Mouse (Mus musculus): ENCODE results near the gene Hdac4. TPM values are rescaled to one million over a fixed set of nuclear protein-coding genes. Genes with fewer than 3 reads are reported as not detected.

Gene Hdac4
- polyA plus RNA-seq, 1 experiment from 2014 or later = 20.7 TPM

DNA sequence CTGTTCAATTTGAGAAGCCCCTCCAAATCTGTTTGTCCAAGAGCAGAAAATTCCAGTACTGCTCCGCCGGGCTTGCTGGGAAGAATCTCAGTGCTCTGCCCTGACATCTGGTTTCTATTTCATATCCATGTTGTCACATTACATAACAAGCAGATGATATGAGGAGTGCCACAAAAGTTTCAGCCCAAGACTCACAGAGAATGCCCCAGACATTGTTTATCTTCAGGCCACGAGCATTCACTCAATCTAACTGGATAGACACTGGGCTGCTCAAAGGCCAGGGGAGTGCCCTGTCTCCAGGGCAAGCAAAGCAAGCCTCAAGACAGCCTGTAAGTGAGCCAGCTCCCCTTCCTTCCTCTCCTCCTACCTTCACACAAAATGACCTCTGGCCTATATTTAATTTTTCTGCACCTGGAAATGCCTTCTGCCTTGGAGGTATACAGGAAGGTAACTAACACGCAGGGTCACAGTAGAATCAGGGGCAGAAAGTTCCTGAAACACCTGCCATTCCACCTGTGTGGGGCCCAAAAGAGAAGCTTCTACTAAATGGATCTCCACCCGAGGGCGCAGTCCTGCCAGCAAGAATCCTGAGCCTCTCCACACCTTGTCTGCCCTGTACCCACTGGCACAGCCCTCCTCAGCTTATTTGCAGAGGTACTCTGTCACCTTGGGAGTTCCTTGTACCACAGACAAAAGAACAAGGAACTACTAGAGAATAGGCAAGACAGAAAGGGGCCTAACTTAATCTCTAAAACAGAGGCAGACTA lies 82.1 kb downstream of the Hdac4 start:
- no peaks in the 10 kb centered on the region for H3K27me3 ChIP-seq (ENCODE audit: low read depth, poor library complexity, severe bottlenecking)
- H3K27ac ChIP-seq = no peak overlapping the region
- H3K36me3 ChIP-seq = peaks cover 7% of the 10 kb centered on the region; the same call in 1 of the 2 replicates
- no peak overlapping the region for H3K4me3 ChIP-seq
- 72% methylated on average over 6 of the region's 6 CpGs for WGBS
- no peaks in the 10 kb centered on the region for H3K9me3 ChIP-seq (replicated peaks)
- peaks cover 26% of the 10 kb centered on the region for H3K4me1 ChIP-seq
- DNase-seq (ENCODE audit: low spot score) = no peak

DNA sequence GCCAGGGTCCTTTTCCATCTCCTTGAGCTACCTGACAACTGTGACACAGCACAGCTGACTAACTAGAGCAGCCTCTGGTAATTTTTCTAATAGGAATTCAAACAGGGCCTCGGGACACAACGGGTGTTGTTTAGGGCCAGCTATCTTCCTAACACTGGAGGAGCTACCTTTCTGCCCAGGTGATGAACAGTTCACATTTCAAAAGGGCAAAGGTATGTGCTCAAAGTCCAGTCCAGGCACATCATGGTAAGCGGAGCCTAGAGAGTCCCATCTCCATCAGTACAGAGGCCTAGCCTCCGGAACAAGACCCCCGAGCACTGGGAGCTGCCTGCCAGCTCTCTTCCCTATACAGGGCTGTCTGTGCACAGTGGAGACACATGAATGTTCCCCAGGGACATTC lies 82.9 kb downstream of the Hdac4 start:
- WGBS = 85% methylated on average over 5 of the region's 5 CpGs
- H3K27me3 ChIP-seq (ENCODE audit: low read depth, poor library complexity, severe bottlenecking) = no peaks in the 10 kb centered on the region
- DNase-seq (ENCODE audit: low spot score) = no peak
- H3K9me3 ChIP-seq (replicated peaks) = no peaks in the 10 kb centered on the region
- no peak overlapping the region for H3K27ac ChIP-seq
- H3K4me1 ChIP-seq = peaks cover 26% of the 10 kb centered on the region
- H3K36me3 ChIP-seq = peaks cover 6% of the 10 kb centered on the region; the same call in 1 of the 2 replicates
- H3K4me3 ChIP-seq = no peak overlapping the region

DNA sequence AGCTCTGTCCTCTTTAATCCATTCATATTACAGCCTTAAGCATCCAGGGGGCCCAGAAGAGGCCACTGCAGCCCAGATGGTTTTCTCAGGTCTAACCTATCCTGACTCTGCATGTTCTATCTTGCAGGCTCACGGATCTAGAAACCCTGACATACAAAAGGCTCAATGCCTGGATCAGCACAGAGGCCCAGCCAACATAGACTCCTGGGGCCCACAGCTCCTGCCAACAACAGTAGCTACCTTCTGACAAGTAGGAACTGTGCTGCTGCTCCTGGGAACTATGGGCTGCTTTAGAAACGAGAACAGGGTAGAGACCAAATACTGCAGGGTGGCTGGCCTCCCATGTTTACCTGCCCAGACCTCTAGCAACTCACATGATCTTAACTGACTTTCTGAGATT lies 83.9 kb downstream of the Hdac4 start:
- H3K36me3 ChIP-seq = peaks cover 4% of the 10 kb centered on the region; the same call in 1 of the 2 replicates
- no peaks in the 10 kb centered on the region for H3K27me3 ChIP-seq (ENCODE audit: low read depth, poor library complexity, severe bottlenecking)
- H3K9me3 ChIP-seq (replicated peaks) = no peaks in the 10 kb centered on the region
- WGBS = 88% methylated on average over 2 of the region's 2 CpGs
- H3K4me3 ChIP-seq = no peak overlapping the region
- no peak overlapping the region for H3K27ac ChIP-seq
- no peak for DNase-seq (ENCODE audit: low spot score)
- H3K4me1 ChIP-seq = peaks cover 26% of the 10 kb centered on the region

DNA sequence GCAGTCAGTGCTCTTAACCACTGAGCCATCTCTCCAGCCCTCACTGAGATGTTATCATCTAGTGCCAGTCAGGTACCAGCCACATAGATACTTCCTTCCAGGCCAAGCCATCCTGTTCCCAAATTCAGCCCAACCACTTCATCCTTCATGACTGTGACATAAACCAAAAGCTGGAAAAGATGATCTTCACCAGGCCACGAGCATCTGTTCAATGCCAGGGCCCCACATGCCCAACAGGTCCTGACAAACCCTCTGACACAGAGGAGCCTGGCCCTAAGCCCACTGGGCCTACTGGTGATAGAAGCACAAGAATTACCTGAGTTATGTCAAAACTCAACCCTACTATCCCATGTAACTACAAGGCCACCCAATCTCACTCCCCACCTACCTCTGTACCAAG lies 84.5 kb downstream of the Hdac4 start:
- DNase-seq (ENCODE audit: low spot score) = no peak
- 85% methylated on average over 1 of the region's 1 CpGs for WGBS
- no peak overlapping the region for H3K4me3 ChIP-seq
- H3K27ac ChIP-seq = no peak overlapping the region
- peaks cover 4% of the 10 kb centered on the region; the same call in 1 of the 2 replicates for H3K36me3 ChIP-seq
- no peaks in the 10 kb centered on the region for H3K9me3 ChIP-seq (replicated peaks)
- H3K27me3 ChIP-seq (ENCODE audit: low read depth, poor library complexity, severe bottlenecking) = no peaks in the 10 kb centered on the region
- peaks cover 26% of the 10 kb centered on the region for H3K4me1 ChIP-seq

DNA sequence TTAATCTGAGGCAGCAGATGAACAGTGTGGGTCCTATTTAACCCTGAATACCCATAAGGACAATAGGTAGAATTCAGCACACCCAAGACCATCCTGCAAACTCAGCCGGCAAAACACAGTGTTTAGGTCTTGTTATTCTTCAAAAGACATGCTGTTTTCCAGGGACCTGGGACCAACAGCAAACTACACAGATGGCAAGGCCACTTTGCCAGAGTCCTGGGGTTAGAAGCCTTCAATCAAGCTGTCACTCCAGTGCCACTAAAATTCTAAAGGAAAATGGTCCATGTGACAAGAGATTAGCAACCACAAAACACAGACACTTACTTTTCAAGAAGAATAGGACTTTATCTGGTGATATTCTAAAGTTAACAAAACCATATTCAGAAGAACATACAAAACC lies 86.3 kb downstream of the Hdac4 start:
- no peak overlapping the region for H3K4me3 ChIP-seq
- no peaks in the 10 kb centered on the region for H3K9me3 ChIP-seq (replicated peaks)
- DNase-seq (ENCODE audit: low spot score) = no peak
- WGBS = 90% methylated on average over 1 of the region's 1 CpGs
- no peak overlapping the region for H3K27ac ChIP-seq
- H3K36me3 ChIP-seq = no peaks in the 10 kb centered on the region
- no peaks in the 10 kb centered on the region for H3K27me3 ChIP-seq (ENCODE audit: low read depth, poor library complexity, severe bottlenecking)
- peaks cover 30% of the 10 kb centered on the region for H3K4me1 ChIP-seq

DNA sequence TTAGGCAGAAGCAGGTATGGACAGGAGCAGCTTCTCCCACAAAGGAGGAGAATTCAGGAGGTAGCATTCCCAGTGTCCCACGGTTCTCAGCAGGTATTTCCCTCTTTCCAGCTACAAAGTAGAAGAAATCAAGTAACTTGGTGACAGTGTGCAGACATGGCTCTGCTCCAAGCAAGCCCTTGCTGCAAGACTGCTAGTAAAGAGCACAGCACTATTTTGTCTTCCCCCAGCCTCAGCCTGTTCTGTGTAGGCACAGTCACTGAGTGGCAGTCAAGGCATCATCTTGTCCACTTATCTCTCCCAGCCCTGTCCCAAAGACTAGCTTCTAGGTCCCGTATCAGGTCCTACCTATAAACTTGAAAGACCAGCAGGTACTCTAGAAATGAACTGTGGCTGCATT lies 86.9 kb downstream of the Hdac4 start:
- Histone ChIP-seq H3K9me3 (replicated peaks) (no peaks in the 10 kb centered on the region), H3K4me1 (peaks cover 28% of the 10 kb centered on the region), H3K27me3 (ENCODE audit: low read depth, poor library complexity, severe bottlenecking) (no peaks in the 10 kb centered on the region), H3K4me3 (no peak overlapping the region), H3K36me3 (no peaks in the 10 kb centered on the region), H3K27ac (no peak overlapping the region)
- 87% methylated on average over 2 of the region's 2 CpGs for WGBS
- DNase-seq (ENCODE audit: low spot score) = no peak

DNA sequence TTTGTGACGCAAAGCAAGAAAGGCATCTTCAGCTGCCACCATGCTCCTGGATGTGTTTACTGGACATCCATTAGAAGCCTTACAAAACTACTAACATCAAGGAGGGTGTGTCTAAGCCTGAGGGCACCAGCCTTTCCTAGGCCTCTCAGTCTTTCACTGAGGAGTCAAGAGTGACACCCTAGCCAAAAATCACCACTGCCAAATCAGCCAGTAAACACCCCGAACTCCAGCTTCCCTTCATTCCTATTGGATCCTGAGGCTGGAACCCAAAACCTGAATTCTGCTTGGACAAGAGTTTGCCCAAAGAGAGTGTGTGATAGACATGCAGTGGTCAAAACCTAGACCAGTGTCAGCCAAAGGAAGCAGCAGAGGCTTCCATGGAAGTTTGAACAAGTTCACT lies 87.5 kb downstream of the Hdac4 start:
- H3K4me1 ChIP-seq = peaks cover 28% of the 10 kb centered on the region
- no peak for DNase-seq (ENCODE audit: low spot score)
- no peak overlapping the region for H3K4me3 ChIP-seq
- no peak overlapping the region for H3K27ac ChIP-seq
- H3K36me3 ChIP-seq = no peaks in the 10 kb centered on the region
- H3K27me3 ChIP-seq (ENCODE audit: low read depth, poor library complexity, severe bottlenecking) = no peaks in the 10 kb centered on the region
- no peaks in the 10 kb centered on the region for H3K9me3 ChIP-seq (replicated peaks)
- 92% methylated on average over 2 of the region's 2 CpGs for WGBS

DNA sequence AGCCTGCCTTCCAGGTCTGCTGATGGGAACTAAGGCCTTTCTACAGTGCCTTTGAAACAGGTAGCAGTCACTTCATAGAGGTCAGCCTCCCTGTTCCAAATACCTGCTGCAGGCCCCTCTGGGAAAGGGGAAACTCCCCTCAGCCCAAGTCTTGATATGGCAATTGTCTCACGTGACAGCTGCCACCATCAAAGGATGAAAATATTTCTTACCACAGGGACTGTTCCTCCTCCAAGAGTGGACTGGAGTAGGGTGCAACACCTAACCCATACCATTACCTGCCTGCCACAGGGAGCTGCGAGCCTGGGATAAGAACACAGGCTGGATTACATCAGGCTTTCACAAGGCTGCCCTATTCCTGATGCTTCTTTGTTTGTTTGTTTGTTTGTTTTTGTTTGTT lies 88.0 kb downstream of the Hdac4 start:
- 86% methylated on average over 2 of the region's 2 CpGs for WGBS

DNA sequence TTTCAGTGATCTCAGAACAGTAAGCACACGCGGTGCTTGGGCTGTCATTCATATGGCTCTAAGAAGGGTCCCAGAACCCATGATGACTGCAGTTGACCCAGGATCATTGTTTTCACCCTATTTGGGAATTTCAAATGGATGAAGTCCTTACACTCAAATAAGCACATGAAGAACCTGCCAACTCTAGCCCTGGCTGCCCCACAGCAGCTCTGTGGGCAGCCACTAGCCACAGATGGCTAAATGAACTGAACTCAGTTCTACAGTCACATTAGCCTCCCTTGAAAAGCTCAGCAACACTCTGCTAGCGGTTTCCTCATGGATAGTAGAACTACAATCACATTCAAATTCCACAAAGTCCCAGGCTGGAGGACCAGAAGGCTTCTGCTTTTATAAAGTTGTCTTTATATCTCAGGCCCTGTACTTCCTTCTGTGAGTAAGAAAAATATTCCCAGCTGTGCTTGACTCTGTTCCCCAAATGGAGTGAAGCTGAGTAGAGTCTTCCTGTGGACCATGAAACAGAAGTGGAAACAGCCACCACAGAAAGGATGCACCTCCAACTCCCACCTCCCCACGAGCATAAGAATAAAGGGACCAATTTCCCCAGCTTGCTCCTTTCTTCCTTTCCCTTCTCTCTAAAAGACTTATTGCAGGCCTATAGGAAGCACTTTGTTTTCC lies 88.9 kb downstream of the Hdac4 start:
- H3K9me3 ChIP-seq (replicated peaks) = no peaks in the 10 kb centered on the region
- no peak overlapping the region for H3K4me3 ChIP-seq
- DNase-seq (ENCODE audit: low spot score) = no peak
- H3K4me1 ChIP-seq = peaks cover 27% of the 10 kb centered on the region
- 97% methylated on average over 4 of the region's 4 CpGs for WGBS
- no peaks in the 10 kb centered on the region for H3K36me3 ChIP-seq
- no peak overlapping the region for H3K27ac ChIP-seq
- H3K27me3 ChIP-seq (ENCODE audit: low read depth, poor library complexity, severe bottlenecking) = no peaks in the 10 kb centered on the region

More for the DNA sequence above, 88.0 kb downstream of the Hdac4 start:
- no peak for DNase-seq (ENCODE audit: low spot score)
- no peak overlapping the region for H3K27ac ChIP-seq
- H3K36me3 ChIP-seq = no peaks in the 10 kb centered on the region
- H3K4me1 ChIP-seq = peaks cover 27% of the 10 kb centered on the region
- no peak overlapping the region for H3K4me3 ChIP-seq
- H3K27me3 ChIP-seq (ENCODE audit: low read depth, poor library complexity, severe bottlenecking) = no peaks in the 10 kb centered on the region
- H3K9me3 ChIP-seq (replicated peaks) = no peaks in the 10 kb centered on the region

DNA sequence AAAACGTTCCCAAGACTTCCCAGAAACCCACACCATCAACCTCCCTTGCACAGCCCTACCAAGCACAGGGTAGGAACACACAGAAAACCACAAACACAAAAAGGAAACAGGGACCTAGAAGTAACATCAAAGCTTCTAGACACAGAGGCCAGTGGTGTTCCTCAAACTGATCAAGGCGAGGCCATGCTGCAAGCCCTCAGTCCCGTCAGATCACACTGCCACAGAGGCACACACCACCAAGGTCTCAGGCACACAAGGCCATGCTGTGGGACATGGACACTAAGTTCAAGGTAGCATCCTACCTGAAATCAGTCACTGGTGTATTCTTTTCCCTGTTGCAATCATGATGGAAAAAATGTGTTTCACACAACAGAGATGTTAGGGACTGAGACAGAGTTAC lies 90.8 kb downstream of the Hdac4 start:
- no peaks in the 10 kb centered on the region for H3K27me3 ChIP-seq (ENCODE audit: low read depth, poor library complexity, severe bottlenecking)
- H3K4me1 ChIP-seq = peaks cover 24% of the 10 kb centered on the region
- H3K9me3 ChIP-seq (replicated peaks) = no peaks in the 10 kb centered on the region
- WGBS = 77% methylated on average over 3 of the region's 3 CpGs
- H3K27ac ChIP-seq = no peak overlapping the region
- no peak for DNase-seq (ENCODE audit: low spot score)
- no peak overlapping the region for H3K4me3 ChIP-seq
- no peaks in the 10 kb centered on the region for H3K36me3 ChIP-seq

DNA sequence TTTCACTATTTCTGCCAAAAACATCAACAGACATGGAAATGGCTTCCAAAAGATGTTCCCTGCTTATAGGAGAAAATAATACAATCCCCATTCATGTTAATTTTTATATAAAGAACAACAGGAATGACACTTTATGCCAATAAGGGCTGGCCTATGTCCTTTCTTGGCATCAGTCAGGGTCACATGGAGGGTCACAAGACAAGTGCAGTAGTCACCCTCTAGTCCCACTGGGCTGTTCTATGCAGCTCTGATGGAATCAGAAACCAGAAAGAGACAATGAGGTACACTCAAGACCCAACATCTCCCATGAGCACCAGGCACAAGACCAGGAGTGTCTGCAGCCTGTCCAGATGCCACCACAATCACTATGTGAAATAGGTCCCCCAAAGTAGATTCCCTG lies 91.5 kb downstream of the Hdac4 start:
- peaks cover 24% of the 10 kb centered on the region for H3K4me1 ChIP-seq
- no peaks in the 10 kb centered on the region for H3K36me3 ChIP-seq
- no peak overlapping the region for H3K27ac ChIP-seq
- H3K4me3 ChIP-seq = no peak overlapping the region
- no peak for DNase-seq (ENCODE audit: low spot score)
- no peaks in the 10 kb centered on the region for H3K9me3 ChIP-seq (replicated peaks)
- no peaks in the 10 kb centered on the region for H3K27me3 ChIP-seq (ENCODE audit: low read depth, poor library complexity, severe bottlenecking)

DNA sequence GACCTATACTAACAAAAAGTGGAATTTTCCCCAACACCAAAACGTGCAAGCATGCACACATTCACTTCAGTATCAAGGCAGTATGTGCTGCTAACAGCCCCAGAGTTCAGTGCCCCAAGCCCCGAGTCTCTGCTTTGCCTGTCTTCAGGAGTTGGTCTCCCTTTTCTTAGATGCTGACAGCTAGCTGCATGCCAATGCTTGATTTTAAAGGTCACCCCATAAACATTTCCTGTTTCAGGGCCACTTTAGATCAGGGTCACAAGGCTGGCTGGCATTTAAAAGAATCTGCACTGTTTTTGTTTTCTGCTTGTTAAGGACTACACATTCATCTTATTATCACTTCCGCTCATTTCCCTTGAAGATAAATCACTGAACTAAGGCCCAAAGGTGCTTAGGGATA lies 92.1 kb downstream of the Hdac4 start:
- Histone ChIP-seq H3K36me3 (no peaks in the 10 kb centered on the region), H3K4me3 (no peak overlapping the region), H3K4me1 (peaks cover 24% of the 10 kb centered on the region), H3K27ac (no peak overlapping the region), H3K27me3 (ENCODE audit: low read depth, poor library complexity, severe bottlenecking) (no peaks in the 10 kb centered on the region), H3K9me3 (replicated peaks) (no peaks in the 10 kb centered on the region)
- 64% methylated on average over 3 of the region's 3 CpGs for WGBS
- no peak for DNase-seq (ENCODE audit: low spot score)

DNA sequence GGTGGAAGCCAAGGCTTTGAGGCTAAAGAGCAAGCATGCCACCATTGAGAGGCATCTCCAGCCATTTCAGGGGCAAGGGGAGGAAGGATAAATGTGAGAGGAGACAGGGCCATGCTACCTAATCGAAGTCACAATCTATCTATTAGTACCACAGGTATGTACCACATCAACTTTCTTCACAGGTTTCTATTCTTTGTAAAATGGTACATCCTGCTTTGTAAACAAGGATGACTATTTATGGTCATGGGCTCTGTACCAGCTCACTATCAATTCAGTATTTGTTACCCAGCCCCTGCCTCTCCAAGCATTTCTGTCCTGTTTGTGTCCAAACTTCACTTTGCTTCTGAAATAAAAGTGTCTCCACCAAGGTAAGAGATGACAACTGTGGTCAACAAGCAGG lies 92.7 kb downstream of the Hdac4 start:
- Histone ChIP-seq H3K9me3 (replicated peaks) (no peaks in the 10 kb centered on the region), H3K4me3 (no peak overlapping the region), H3K27me3 (ENCODE audit: low read depth, poor library complexity, severe bottlenecking) (no peaks in the 10 kb centered on the region), H3K27ac (no peak overlapping the region), H3K4me1 (peaks cover 24% of the 10 kb centered on the region), H3K36me3 (no peaks in the 10 kb centered on the region)
- WGBS = 94% methylated on average over 1 of the region's 1 CpGs
- no peak for DNase-seq (ENCODE audit: low spot score)
